Comparison of ENCODE assay signal across 24 mouse cellular contexts in the genomic region with DNA sequence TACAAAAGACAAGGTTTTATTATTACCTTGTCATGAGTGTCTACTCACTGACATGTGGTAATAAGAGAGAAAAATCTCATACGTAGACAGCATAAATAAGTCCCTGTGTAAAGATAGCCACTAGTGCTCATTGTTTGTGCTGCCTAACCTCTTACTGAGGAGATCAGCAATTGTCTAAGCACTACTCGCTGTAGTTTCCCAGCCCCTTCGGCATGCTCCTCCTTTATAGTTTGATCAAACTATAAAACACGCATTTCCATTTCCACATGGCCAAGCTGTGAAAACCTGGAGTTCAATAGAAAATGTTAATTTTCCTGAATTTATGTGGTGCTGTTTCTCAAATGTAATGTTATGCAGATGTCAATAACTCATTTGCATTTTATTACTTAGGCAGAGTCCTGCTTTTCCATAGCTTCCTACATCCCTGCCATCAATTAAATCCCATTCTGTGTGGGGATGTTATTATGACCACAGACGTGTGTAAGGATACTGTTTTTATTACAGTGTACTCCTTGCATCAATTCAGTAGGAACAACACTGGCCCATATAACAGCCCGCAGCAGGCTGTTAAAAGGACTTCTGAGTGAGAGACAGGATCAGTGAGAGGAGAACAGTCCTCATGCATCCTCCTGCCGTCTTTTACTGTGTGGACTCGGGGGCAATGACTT.
DNase-seq lines count a peak whose midpoint lies in the region; ATAC-seq lines count a peak whose summit lies in the region.
"Had no signal": no experiment of that assay in that cellular context is flagged by ENCODE, and none has a peak within 500 bp of the region (broad histone marks: within the 10 kb centered on the region; RNA-seq: fewer than 3 reads in every experiment).

No protein-coding gene starts in this region.

- H3K9me3 ChIP-seq in forebrain, embryonic 14.5 days (replicated peaks; ENCODE audit: control insufficient read depth, low read length) = no peaks in the 10 kb centered on the region
- no peaks in the 10 kb centered on the region for H3K9me3 ChIP-seq in forebrain, embryonic 12.5 days
- no peaks in the 10 kb centered on the region for H3K9me3 ChIP-seq in midbrain, embryonic 11.5 days (ENCODE audit: control insufficient read depth, low read length)
- no peaks in the 10 kb centered on the region for H3K9me3 ChIP-seq in midbrain, embryonic 16.5 days (replicated peaks; ENCODE audit: control insufficient read depth, low read length, poor library complexity, severe bottlenecking)
- no peaks in the 10 kb centered on the region for H3K9me3 ChIP-seq in neural tube, embryonic 12.5 days
- H3K9me3 ChIP-seq: heart, embryonic 13.5 days; midbrain, embryonic 15.5 days had no signal

- peak; percentile 34; the same call in 1 of the 2 replicates for ATAC-seq in forebrain, embryonic 14.5 days
- no peak for ATAC-seq in forebrain, embryonic 12.5 days (ENCODE audit: low FRiP score)
- ATAC-seq in midbrain, embryonic 11.5 days (ENCODE audit: low FRiP score) = 0 out of 2 replicates have a peak, but pooled peaks have one; percentile 44
- no peak for ATAC-seq in midbrain, embryonic 16.5 days
- ATAC-seq in neural tube, embryonic 12.5 days (ENCODE audit: low FRiP score, low read depth) = peak; percentile 88
- ATAC-seq: CD4-positive, CD25-positive, alpha-beta regulatory T cell, adult 4 months; hindbrain, embryonic 16.5 days; midbrain, embryonic 15.5 days had no signal

- DNase-seq in forebrain, embryonic 14.5 days (ENCODE audit: low spot score) = peak; percentile 14
- DNase-seq in midbrain, embryonic 11.5 days (ENCODE audit: low spot score, missing footprints) = no peak
- no peak for DNase-seq in spleen, postnatal 4 days (ENCODE audit: low spot score in 2 of 2)
- DNase-seq in gastrocnemius, postnatal 25 days = no peak
- DNase-seq: adrenal gland, postnatal 14 days; cerebellum, adult 11-12 months; cerebellum, adult 9-11 months; heart, postnatal 10 days; kidney, adult 2 months; liver; lung, adult 2 months; lung, postnatal 10 days; right cerebral cortex, postnatal 4 days; thymus, adult 2 months; thymus, postnatal 4 days had no signal

- no peak overlapping the region for H3K4me3 ChIP-seq in forebrain, embryonic 14.5 days (ENCODE audit: low read depth, low read length)
- no peak overlapping the region for H3K4me3 ChIP-seq in forebrain, embryonic 12.5 days (replicated peaks)
- H3K4me3 ChIP-seq in midbrain, embryonic 11.5 days (ENCODE audit: low read depth, low read length) = no peak overlapping the region
- no peak overlapping the region for H3K4me3 ChIP-seq in midbrain, embryonic 16.5 days (ENCODE audit: low read depth, low read length)
- no peak overlapping the region for H3K4me3 ChIP-seq in neural tube, embryonic 12.5 days
- H3K4me3 ChIP-seq: heart, embryonic 13.5 days; midbrain, embryonic 15.5 days had no signal

- H3K4me2 ChIP-seq in forebrain, embryonic 14.5 days (ENCODE audit: low read length) = no peak overlapping the region
- H3K4me2 ChIP-seq in forebrain, embryonic 12.5 days = no peak overlapping the region
- no peak overlapping the region for H3K4me2 ChIP-seq in midbrain, embryonic 11.5 days
- no peak overlapping the region for H3K4me2 ChIP-seq in midbrain, embryonic 16.5 days (ENCODE audit: low read length)
- peak overlapping the region; percentile 46 for H3K4me2 ChIP-seq in neural tube, embryonic 12.5 days (replicated peaks)
- H3K4me2 ChIP-seq: heart, embryonic 13.5 days; midbrain, embryonic 15.5 days had no signal

- no peaks in the 10 kb centered on the region for H3K36me3 ChIP-seq in forebrain, embryonic 14.5 days (ENCODE audit: control insufficient read depth, insufficient read depth, low read length)
- no peaks in the 10 kb centered on the region for H3K36me3 ChIP-seq in forebrain, embryonic 12.5 days (replicated peaks)
- H3K36me3 ChIP-seq in midbrain, embryonic 11.5 days (ENCODE audit: control insufficient read depth, insufficient read depth, low read length) = no peaks in the 10 kb centered on the region
- H3K36me3 ChIP-seq in midbrain, embryonic 16.5 days (ENCODE audit: control insufficient read depth, insufficient read depth, low read length) = no peaks in the 10 kb centered on the region
- H3K36me3 ChIP-seq in neural tube, embryonic 12.5 days = no peaks in the 10 kb centered on the region
- H3K36me3 ChIP-seq: heart, embryonic 13.5 days; midbrain, embryonic 15.5 days had no signal

- WGBS in forebrain, embryonic 14.5 days = 54% methylated on average over 8 of the region's 8 CpGs
- 60% methylated on average over 8 of the region's 8 CpGs for WGBS in forebrain, embryonic 12.5 days
- 81% methylated on average over 8 of the region's 8 CpGs for WGBS in midbrain, embryonic 11.5 days
- 55% methylated on average over 8 of the region's 8 CpGs for WGBS in midbrain, embryonic 16.5 days
- 20% methylated on average over 8 of the region's 8 CpGs for WGBS in neural tube, embryonic 12.5 days

- H3K4me1 ChIP-seq in forebrain, embryonic 14.5 days (ENCODE audit: control insufficient read depth, insufficient read depth, low read length) = no peaks in the 10 kb centered on the region; the same call in 1 of the 2 replicates
- H3K4me1 ChIP-seq in forebrain, embryonic 12.5 days = 0 out of 2 replicates have a peak, but pooled peaks cover 4% of the 10 kb centered on the region
- no peaks in the 10 kb centered on the region for H3K4me1 ChIP-seq in midbrain, embryonic 11.5 days (ENCODE audit: control insufficient read depth, insufficient read depth, low read length)
- H3K4me1 ChIP-seq in midbrain, embryonic 16.5 days (ENCODE audit: control insufficient read depth, insufficient read depth, low read length) = no peaks in the 10 kb centered on the region
- H3K4me1 ChIP-seq in neural tube, embryonic 12.5 days = peaks cover 10% of the 10 kb centered on the region; the same call in 1 of the 2 replicates
- H3K4me1 ChIP-seq: heart, embryonic 13.5 days; midbrain, embryonic 15.5 days had no signal

- H3K27ac ChIP-seq in forebrain, embryonic 14.5 days (ENCODE audit: low read depth, low read length) = no peak overlapping the region
- H3K27ac ChIP-seq in forebrain, embryonic 12.5 days = no peak overlapping the region
- no peak overlapping the region for H3K27ac ChIP-seq in midbrain, embryonic 11.5 days (ENCODE audit: low read depth, low read length)
- no peak overlapping the region for H3K27ac ChIP-seq in midbrain, embryonic 16.5 days (ENCODE audit: low read length)
- no peak overlapping the region for H3K27ac ChIP-seq in neural tube, embryonic 12.5 days
- H3K27ac ChIP-seq: heart, embryonic 13.5 days; liver, embryonic 14.5 days; macrophage; midbrain, embryonic 15.5 days had no signal

- no peaks in the 10 kb centered on the region for H3K27me3 ChIP-seq in forebrain, embryonic 14.5 days (replicated peaks; ENCODE audit: control insufficient read depth, insufficient read depth, low read length)
- no peaks in the 10 kb centered on the region for H3K27me3 ChIP-seq in forebrain, embryonic 12.5 days
- H3K27me3 ChIP-seq in midbrain, embryonic 11.5 days (ENCODE audit: control insufficient read depth, insufficient read depth, low read length) = no peaks in the 10 kb centered on the region
- no peaks in the 10 kb centered on the region for H3K27me3 ChIP-seq in midbrain, embryonic 16.5 days (ENCODE audit: control insufficient read depth, insufficient read depth, low read depth, low read length)
- H3K27me3 ChIP-seq in neural tube, embryonic 12.5 days (replicated peaks) = no peaks in the 10 kb centered on the region
- H3K27me3 ChIP-seq: heart, embryonic 13.5 days; midbrain, embryonic 15.5 days had no signal

- H3K9ac ChIP-seq in forebrain, embryonic 14.5 days (ENCODE audit: low read length) = no peak overlapping the region
- H3K9ac ChIP-seq in forebrain, embryonic 12.5 days = no peak overlapping the region
- no peak overlapping the region for H3K9ac ChIP-seq in midbrain, embryonic 11.5 days (ENCODE audit: low read length)
- H3K9ac ChIP-seq in midbrain, embryonic 16.5 days (ENCODE audit: low read depth, low read length) = no peak overlapping the region
- no peak overlapping the region for H3K9ac ChIP-seq in neural tube, embryonic 12.5 days
- H3K9ac ChIP-seq: heart, embryonic 13.5 days; liver, embryonic 14.5 days; midbrain, embryonic 15.5 days had no signal

Comparison
In these comparisons a context has a peak if more than half of its experiments do, and no peak if none do; other contexts are left out.
1. ATAC-seq: peak in forebrain, embryonic 14.5 days (single experiment), midbrain, embryonic 11.5 days (single experiment) and neural tube, embryonic 12.5 days (single experiment); none in forebrain, embryonic 12.5 days (single experiment) and midbrain, embryonic 16.5 days (single experiment).